Mouse (Mus musculus) bone marrow, adult 2 months (tissue): ENCODE data around the gene Fgf12.

Experiments used
- CTCF ChIP-seq: fragments of 200-500 bp; IDR thresholded peaks from 2 replicates; pipeline ENCODE4 v1.5.1; 2011; ENCODE audit warnings: low read length, control low read depth; ENCODE audit not compliant: control insufficient read depth, insufficient read depth
- POLR2A ChIP-seq: fragments of 200-500 bp; IDR thresholded peaks from 2 replicates; pipeline ENCODE4 v1.6.1; 2011; ENCODE audit warnings: low read depth, mild to moderate bottlenecking, control low read depth, low read length, borderline replicate concordance; ENCODE audit not compliant: control insufficient read depth

DNA sequence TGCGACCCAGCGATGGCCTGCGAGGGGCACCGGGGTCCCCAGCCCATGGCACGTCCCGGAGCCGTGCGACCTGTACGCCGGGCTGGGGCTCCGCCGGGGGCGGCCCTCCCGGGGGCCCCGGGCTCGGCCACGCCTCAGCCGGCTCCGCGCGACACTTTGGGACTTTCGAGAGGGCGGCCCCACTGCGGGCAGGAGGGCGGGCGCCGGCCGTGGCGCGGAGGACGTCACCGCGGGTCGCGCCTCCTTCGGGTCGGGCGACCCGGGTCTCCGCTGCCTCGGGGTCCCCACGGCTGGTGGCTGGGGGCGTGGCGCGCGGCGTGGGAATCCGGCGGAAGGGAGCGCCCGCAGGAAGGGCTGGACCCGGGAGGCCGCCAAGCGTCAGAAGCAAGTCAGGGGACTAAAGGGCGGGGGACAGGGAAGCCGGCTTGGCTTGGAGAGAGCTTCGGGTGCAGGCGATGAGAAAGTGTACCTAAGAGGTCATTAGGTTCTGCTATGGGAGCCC is 188.1 kb downstream of the Fgf12 start:
- TF ChIP-seq CTCF (no peak), POLR2A (no peak)
